Mouse (Mus musculus): Measurements from ENCODE around the gene Smco3. TPM values are rescaled to one million over a fixed set of nuclear protein-coding genes. Genes with fewer than 3 reads are reported as not detected.
"Not testable (repeated sequence)": the region's sequence is repeated elsewhere in the genome, so short reads cannot be mapped to it uniquely, and the experiment has no call there.

Gene Smco3
- polyA plus RNA-seq, 1 experiment from 2014 or later: 2.5 TPM

- peak overlapping the region; percentile 98 for H3K9ac ChIP-seq (replicated peaks; ENCODE audit: low read length)
- peak; percentile 0; the same call in 1 of the 2 replicates for ATAC-seq (ENCODE audit: low FRiP score, low TSS enrichment)
- no peaks in the 10 kb centered on the region for H3K36me3 ChIP-seq (ENCODE audit: insufficient read depth, low read length)
- WGBS: 19% methylated on average over 12 of the region's 12 CpGs
- no peaks in the 10 kb centered on the region for H3K27me3 ChIP-seq (ENCODE audit: insufficient read depth, low read length)
- peak overlapping the region; percentile 100 for H3K27ac ChIP-seq (ENCODE audit: low read length)
- peak overlapping the region; percentile 81 for H3K4me3 ChIP-seq (ENCODE audit: low read length)
- H3K4me1 ChIP-seq (ENCODE audit: insufficient read depth, low read length): peaks cover 13% of the 10 kb centered on the region
- peak overlapping the region; percentile 90 for H3K4me2 ChIP-seq (replicated peaks; ENCODE audit: low read depth, low read length)
- H3K9me3 ChIP-seq (ENCODE audit: low read length): no peaks in the 10 kb centered on the region
Observed at GRCm38 (mm10) chr6:136803093-136803738, 32.0 kb downstream of the Smco3 start.

- Histone ChIP-seq H3K9me3 (ENCODE audit: low read length) (no peaks in the 10 kb centered on the region), H3K27ac (ENCODE audit: low read length) (no peak overlapping the region), H3K4me3 (ENCODE audit: low read length) (no peak overlapping the region), H3K4me2 (replicated peaks; ENCODE audit: low read depth, low read length) (no peak overlapping the region), H3K36me3 (ENCODE audit: insufficient read depth, low read length) (no peaks in the 10 kb centered on the region), H3K9ac (replicated peaks; ENCODE audit: low read length) (no peak overlapping the region), H3K4me1 (ENCODE audit: insufficient read depth, low read length) (peaks cover 13% of the 10 kb centered on the region), H3K27me3 (ENCODE audit: insufficient read depth, low read length) (no peaks in the 10 kb centered on the region)
- no peak for ATAC-seq (ENCODE audit: low FRiP score, low TSS enrichment)
- WGBS: 76% methylated on average over 6 of the region's 6 CpGs
Observed at GRCm38 (mm10) chr6:136801274-136801673, 34.0 kb downstream of the Smco3 start.

- 89% methylated on average over 8 of the region's 8 CpGs for WGBS
- no peak overlapping the region for H3K9ac ChIP-seq (replicated peaks; ENCODE audit: low read length)
Observed at GRCm38 (mm10) chr6:136800710-136801109, 34.5 kb downstream of the Smco3 start.

GRCm38 (mm10) chr6:136797874-136798693, 37.2 kb downstream of the Smco3 start:
- H3K4me2 ChIP-seq (replicated peaks; ENCODE audit: low read depth, low read length); H3K9ac ChIP-seq (replicated peaks; ENCODE audit: low read length); ATAC-seq (ENCODE audit: low FRiP score, low TSS enrichment); H3K4me3 ChIP-seq (ENCODE audit: low read length); H3K27ac ChIP-seq (ENCODE audit: low read length); H3K9me3 ChIP-seq (ENCODE audit: low read length); H3K27me3 ChIP-seq (ENCODE audit: insufficient read depth, low read length); H3K36me3 ChIP-seq (ENCODE audit: insufficient read depth, low read length): not testable (repeated sequence)
- H3K4me1 ChIP-seq (ENCODE audit: insufficient read depth, low read length): peaks cover 14% of the 10 kb centered on the region
- 87% methylated on average over 3 of the region's 3 CpGs for WGBS

More at GRCm38 (mm10) chr6:136800710-136801109, 34.5 kb downstream of the Smco3 start:
- Histone ChIP-seq H3K27me3 (ENCODE audit: insufficient read depth, low read length) (no peaks in the 10 kb centered on the region), H3K27ac (ENCODE audit: low read length) (no peak overlapping the region), H3K9me3 (ENCODE audit: low read length) (no peaks in the 10 kb centered on the region), H3K4me3 (ENCODE audit: low read length) (no peak overlapping the region), H3K4me2 (replicated peaks; ENCODE audit: low read depth, low read length) (no peak overlapping the region), H3K36me3 (ENCODE audit: insufficient read depth, low read length) (no peaks in the 10 kb centered on the region), H3K4me1 (ENCODE audit: insufficient read depth, low read length) (peaks cover 13% of the 10 kb centered on the region)
- ATAC-seq (ENCODE audit: low FRiP score, low TSS enrichment): no peak

- no peak for ATAC-seq (ENCODE audit: low FRiP score, low TSS enrichment)
- H3K4me2 ChIP-seq (replicated peaks; ENCODE audit: low read depth, low read length): no peak overlapping the region
- no peaks in the 10 kb centered on the region for H3K36me3 ChIP-seq (ENCODE audit: insufficient read depth, low read length)
- H3K9me3 ChIP-seq (ENCODE audit: low read length): no peaks in the 10 kb centered on the region
- no peak overlapping the region for H3K27ac ChIP-seq (ENCODE audit: low read length)
- no peak overlapping the region for H3K9ac ChIP-seq (replicated peaks; ENCODE audit: low read length)
- H3K4me1 ChIP-seq (ENCODE audit: insufficient read depth, low read length): peaks cover 12% of the 10 kb centered on the region
- no peaks in the 10 kb centered on the region for H3K27me3 ChIP-seq (ENCODE audit: insufficient read depth, low read length)
- H3K4me3 ChIP-seq (ENCODE audit: low read length): no peak overlapping the region
- WGBS: 32% methylated on average over 6 of the region's 6 CpGs
Observed at GRCm38 (mm10) chr6:136795850-136796249, 39.4 kb downstream of the Smco3 start.

- Histone ChIP-seq H3K9me3 (ENCODE audit: low read length) (no peaks in the 10 kb centered on the region), H3K9ac (replicated peaks; ENCODE audit: low read length) (no peak overlapping the region), H3K4me2 (replicated peaks; ENCODE audit: low read depth, low read length) (no peak overlapping the region), H3K4me3 (ENCODE audit: low read length) (no peak overlapping the region), H3K4me1 (ENCODE audit: insufficient read depth, low read length) (peaks cover 12% of the 10 kb centered on the region), H3K27ac (ENCODE audit: low read length) (no peak overlapping the region), H3K36me3 (ENCODE audit: insufficient read depth, low read length) (no peaks in the 10 kb centered on the region), H3K27me3 (ENCODE audit: insufficient read depth, low read length) (no peaks in the 10 kb centered on the region)
- 44% methylated on average over 1 of the region's 1 CpGs for WGBS
- no peak for ATAC-seq (ENCODE audit: low FRiP score, low TSS enrichment)
Observed at GRCm38 (mm10) chr6:136795110-136795509, 40.1 kb downstream of the Smco3 start.

- peak overlapping the region; percentile 52 for H3K4me3 ChIP-seq (ENCODE audit: low read length)
- no peaks in the 10 kb centered on the region for H3K36me3 ChIP-seq (ENCODE audit: insufficient read depth, low read length)
- 0 out of 2 replicates have a peak, but pooled peaks have one; percentile 39 for ATAC-seq (ENCODE audit: low FRiP score, low TSS enrichment)
- H3K4me2 ChIP-seq (replicated peaks; ENCODE audit: low read depth, low read length): peak overlapping the region; percentile 93
- no peak overlapping the region for H3K27ac ChIP-seq (ENCODE audit: low read length)
- peak overlapping the region; percentile 63 for H3K9ac ChIP-seq (replicated peaks; ENCODE audit: low read length)
- no peaks in the 10 kb centered on the region for H3K9me3 ChIP-seq (ENCODE audit: low read length)
- under 1% methylated on average over 21 of the region's 24 CpGs for WGBS
- H3K27me3 ChIP-seq (ENCODE audit: insufficient read depth, low read length): no peaks in the 10 kb centered on the region
- peaks cover 14% of the 10 kb centered on the region for H3K4me1 ChIP-seq (ENCODE audit: insufficient read depth, low read length)
Observed at GRCm38 (mm10) chr6:136793831-136794525, 41.3 kb downstream of the Smco3 start.

GRCm38 (mm10) chr6:136792884-136793758, 42.1 kb downstream of the Smco3 start:
- Histone ChIP-seq H3K9me3 (ENCODE audit: low read length) (no peaks in the 10 kb centered on the region), H3K9ac (replicated peaks; ENCODE audit: low read length) (peak overlapping the region; percentile 63), H3K4me1 (ENCODE audit: insufficient read depth, low read length) (peaks cover 16% of the 10 kb centered on the region), H3K4me2 (replicated peaks; ENCODE audit: low read depth, low read length) (peak overlapping the region; percentile 93), H3K4me3 (ENCODE audit: low read length) (peak overlapping the region; percentile 52), H3K27me3 (ENCODE audit: insufficient read depth, low read length) (no peaks in the 10 kb centered on the region), H3K36me3 (ENCODE audit: insufficient read depth, low read length) (no peaks in the 10 kb centered on the region), H3K27ac (ENCODE audit: low read length) (no peak overlapping the region)
- no peak for ATAC-seq (ENCODE audit: low FRiP score, low TSS enrichment)
- 25% methylated on average over 16 of the region's 16 CpGs for WGBS

GRCm38 (mm10) chr6:136789391-136789971, 45.8 kb downstream of the Smco3 start:
- H3K4me3 ChIP-seq (ENCODE audit: low read length): no peak overlapping the region
- peaks cover 16% of the 10 kb centered on the region for H3K4me1 ChIP-seq (ENCODE audit: insufficient read depth, low read length)
- H3K27me3 ChIP-seq (ENCODE audit: insufficient read depth, low read length): no peaks in the 10 kb centered on the region
- no peak overlapping the region for H3K9ac ChIP-seq (replicated peaks; ENCODE audit: low read length)
- 37% methylated on average over 5 of the region's 5 CpGs for WGBS
- H3K9me3 ChIP-seq (ENCODE audit: low read length): no peaks in the 10 kb centered on the region
- no peak overlapping the region for H3K4me2 ChIP-seq (replicated peaks; ENCODE audit: low read depth, low read length)
- ATAC-seq (ENCODE audit: low FRiP score, low TSS enrichment): peak; percentile 77
- peak overlapping the region; percentile 68; the same call in 1 of the 2 replicates for H3K27ac ChIP-seq (ENCODE audit: low read length)
- H3K36me3 ChIP-seq (ENCODE audit: insufficient read depth, low read length): no peaks in the 10 kb centered on the region

Data from kidney, embryonic 16.5 days (tissue).